Mouse (Mus musculus) liver (tissue): Measurements from ENCODE around the gene Gm13757.
"Not testable (repeated sequence)": the region's sequence is repeated elsewhere in the genome, so short reads cannot be mapped to it uniquely, and the experiment has no call there.

Experiments
- DNase-seq: peaks from one replicate; pipeline ENCODE4 v3.0.0-alpha.2; 2020; ENCODE audit warnings: mixed read lengths

Gm13757 gene

GRCm38 (mm10) chr2:88449031-88449430 is at the start of gene Gm13757:
Gm13757 (minus strand) TSS chr2:88449131.
- no peak for DNase-seq

- DNase-seq: no peak
These were observed 44.1 kb upstream of the Gm13757 start, which contains the start of gene Olfr1185-ps1 for GRCm38 (mm10) chr2:88493020-88493419. Olfr1185-ps1 (plus strand) TSS chr2:88493320.

GRCm38 (mm10) chr2:88483298-88483697 is 34.4 kb upstream of the Gm13757 start, which contains the start of gene Olfr1184:
Olfr1184 (plus strand) TSS chr2:88483598.
- no peak for DNase-seq

- not testable (repeated sequence) for DNase-seq
These were observed 5.6 kb upstream of the Gm13757 start, which contains the start of gene Olfr1183 for GRCm38 (mm10) chr2:88454567-88454966. Olfr1183 (plus strand) TSS chr2:88454867.

GRCm38 (mm10) chr2:88426071-88426470 is 22.9 kb downstream of the Gm13757 start, which contains the start of gene Olfr1181:
Olfr1181 (minus strand) TSS chr2:88426171.
- DNase-seq: no peak

GRCm38 (mm10) chr2:88419051-88419450 is 29.9 kb downstream of the Gm13757 start, which contains the start of gene Olfr1180:
Olfr1180 (minus strand) TSS chr2:88419151.
- no peak for DNase-seq

GRCm38 (mm10) chr2:88406353-88406752 is 42.6 kb downstream of the Gm13757 start, which contains the start of gene Olfr1179:
Olfr1179 (minus strand) TSS chr2:88406453.
- DNase-seq: no peak
